Mouse (Mus musculus): ENCODE measurements around the gene Rnf130. TPM values are rescaled to one million over a fixed set of nuclear protein-coding genes. Genes with fewer than 3 reads are reported as not detected.

The Rnf130 gene
- polyA plus RNA-seq, 1 experiment: 60.1 TPM

DNA sequence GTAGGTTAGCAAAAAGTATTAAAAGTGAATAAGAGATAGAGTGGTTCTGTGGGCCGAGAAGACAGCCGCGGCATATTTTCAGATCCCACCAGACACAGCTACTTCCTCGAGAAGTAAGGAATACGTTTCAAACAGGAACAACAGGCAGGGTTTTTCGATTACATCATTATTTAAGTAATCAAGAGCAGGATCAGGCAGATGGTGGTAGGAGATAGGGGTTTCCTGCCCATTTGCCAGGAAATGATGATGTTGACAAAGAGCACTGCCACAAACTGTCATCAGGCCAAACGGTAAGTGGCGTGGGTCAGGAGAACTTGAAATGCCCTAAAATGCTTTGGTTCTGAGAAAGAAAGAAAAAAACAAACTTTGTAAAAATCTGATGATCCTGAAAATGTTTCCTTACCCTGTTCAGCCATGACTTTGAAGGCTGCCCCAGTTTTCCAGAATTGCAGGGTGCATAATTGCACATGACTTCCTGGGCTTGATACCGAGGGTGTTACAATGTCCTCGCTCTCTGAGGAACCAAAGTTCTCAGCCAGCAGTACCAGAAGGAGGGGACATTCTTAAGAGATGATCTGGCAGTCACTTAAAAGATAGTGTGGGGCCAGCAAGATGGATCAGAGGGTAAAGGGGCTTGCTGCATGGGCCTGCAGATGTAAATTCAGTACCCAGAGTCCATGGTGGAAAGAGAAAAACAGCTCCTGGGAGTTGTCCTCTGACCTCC, 109.2 kb downstream of the Rnf130 start:
- Histone ChIP-seq H3K27me3 (replicated peaks; ENCODE audit: control insufficient read depth, insufficient read depth, low read length) (no peaks in the 10 kb centered on the region), H3K27ac (ENCODE audit: insufficient read depth, low read depth, low read length) (no peak overlapping the region), H3K4me1 (ENCODE audit: control insufficient read depth, insufficient read depth, low read length) (0 out of 2 replicates have a peak, but pooled peaks cover 6% of the 10 kb centered on the region), H3K4me3 (ENCODE audit: insufficient read depth, low read depth, low read length) (no peak overlapping the region), H3K36me3 (ENCODE audit: control insufficient read depth, insufficient read depth, low read length) (no peaks in the 10 kb centered on the region)
- peak; percentile 30 for DNase-seq
- TF ChIP-seq CTCF (conservative IDR thresholded peaks at IDR 0.05; ENCODE audit: insufficient read depth, insufficient read length, low read depth, low read length) (no peak), POLR2A (IDR thresholded peaks at IDR 0.05; ENCODE audit: low read depth, low read length) (no peak)
- 61% methylated on average over 10 of the region's 10 CpGs for WGBS

DNA sequence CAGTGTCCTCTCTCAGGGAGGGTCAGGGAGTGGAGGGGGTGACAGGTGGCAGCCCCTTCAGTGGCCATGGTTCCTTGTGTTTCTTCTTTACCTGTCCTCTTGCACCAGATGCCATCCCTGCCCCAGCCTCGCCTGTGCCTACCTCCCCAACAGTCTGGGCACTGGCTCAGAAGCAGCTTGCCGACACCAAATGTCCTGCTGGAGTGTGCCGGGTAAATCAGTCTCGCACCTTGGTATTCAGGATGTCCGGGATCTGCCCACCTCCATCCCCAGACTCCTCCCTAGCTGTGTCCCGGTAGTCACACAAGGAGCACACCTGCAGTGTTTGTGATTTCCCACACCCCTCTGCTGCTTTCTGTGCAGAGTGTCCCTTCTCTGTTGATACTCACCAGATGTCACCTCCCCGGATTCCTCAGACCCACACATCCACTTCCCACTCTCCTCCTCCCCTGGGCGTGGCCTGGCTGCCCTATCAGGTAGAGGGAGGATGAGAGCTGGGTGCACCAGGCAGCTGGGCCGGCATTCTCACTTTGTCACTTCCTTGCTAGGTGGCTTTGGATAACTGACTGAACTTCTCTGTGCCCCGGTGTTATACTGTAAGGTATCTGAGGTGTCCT, 113.2 kb downstream of the Rnf130 start:
- Histone ChIP-seq H3K27ac (ENCODE audit: insufficient read depth, low read depth, low read length) (no peak overlapping the region), H3K4me1 (ENCODE audit: control insufficient read depth, insufficient read depth, low read length) (no peaks in the 10 kb centered on the region), H3K27me3 (replicated peaks; ENCODE audit: control insufficient read depth, insufficient read depth, low read length) (no peaks in the 10 kb centered on the region), H3K4me3 (ENCODE audit: insufficient read depth, low read depth, low read length) (peak overlapping the region; percentile 26; the same call in 1 of the 2 replicates), H3K36me3 (ENCODE audit: control insufficient read depth, insufficient read depth, low read length) (no peaks in the 10 kb centered on the region; the same call in 1 of the 2 replicates)
- TF ChIP-seq CTCF (conservative IDR thresholded peaks at IDR 0.05; ENCODE audit: insufficient read depth, insufficient read length, low read depth, low read length): no peak
- TF ChIP-seq POLR2A (IDR thresholded peaks at IDR 0.05; ENCODE audit: low read depth, low read length): no peak
- WGBS: 57% methylated on average over 10 of the region's 10 CpGs
- DNase-seq: peak; percentile 52

- TF ChIP-seq POLR2A (IDR thresholded peaks at IDR 0.05; ENCODE audit: low read depth, low read length) (no peak), CTCF (conservative IDR thresholded peaks at IDR 0.05; ENCODE audit: insufficient read depth, insufficient read length, low read depth, low read length) (no peak)
- Histone ChIP-seq H3K27me3 (replicated peaks; ENCODE audit: control insufficient read depth, insufficient read depth, low read length) (no peaks in the 10 kb centered on the region), H3K4me3 (ENCODE audit: insufficient read depth, low read depth, low read length) (peak overlapping the region; percentile 61), H3K27ac (ENCODE audit: insufficient read depth, low read depth, low read length) (peak overlapping the region; percentile 91), H3K36me3 (ENCODE audit: control insufficient read depth, insufficient read depth, low read length) (no peaks in the 10 kb centered on the region; the same call in 1 of the 2 replicates), H3K4me1 (ENCODE audit: control insufficient read depth, insufficient read depth, low read length) (no peaks in the 10 kb centered on the region)
- peak; percentile 90 for DNase-seq
- 42% methylated on average over 7 of the region's 7 CpGs for WGBS
Observed at GRCm38 (mm10) chr11:50139571-50139970, 114.4 kb downstream of the Rnf130 start.

GRCm38 (mm10) chr11:50145529-50145928, 120.4 kb downstream of the Rnf130 start:
- H3K4me3 ChIP-seq (ENCODE audit: insufficient read depth, low read depth, low read length): no peak overlapping the region
- no peak overlapping the region for H3K27ac ChIP-seq (ENCODE audit: insufficient read depth, low read depth, low read length)
- TF ChIP-seq POLR2A (IDR thresholded peaks at IDR 0.05; ENCODE audit: low read depth, low read length): no peak
- TF ChIP-seq CTCF (conservative IDR thresholded peaks at IDR 0.05; ENCODE audit: insufficient read depth, insufficient read length, low read depth, low read length): no peak
- WGBS: 88% methylated on average over 3 of the region's 3 CpGs
- no peak for DNase-seq
- no peaks in the 10 kb centered on the region for H3K4me1 ChIP-seq (ENCODE audit: control insufficient read depth, insufficient read depth, low read length)
- H3K36me3 ChIP-seq (ENCODE audit: control insufficient read depth, insufficient read depth, low read length): peaks cover 2% of the 10 kb centered on the region
- no peaks in the 10 kb centered on the region for H3K27me3 ChIP-seq (replicated peaks; ENCODE audit: control insufficient read depth, insufficient read depth, low read length)

DNA sequence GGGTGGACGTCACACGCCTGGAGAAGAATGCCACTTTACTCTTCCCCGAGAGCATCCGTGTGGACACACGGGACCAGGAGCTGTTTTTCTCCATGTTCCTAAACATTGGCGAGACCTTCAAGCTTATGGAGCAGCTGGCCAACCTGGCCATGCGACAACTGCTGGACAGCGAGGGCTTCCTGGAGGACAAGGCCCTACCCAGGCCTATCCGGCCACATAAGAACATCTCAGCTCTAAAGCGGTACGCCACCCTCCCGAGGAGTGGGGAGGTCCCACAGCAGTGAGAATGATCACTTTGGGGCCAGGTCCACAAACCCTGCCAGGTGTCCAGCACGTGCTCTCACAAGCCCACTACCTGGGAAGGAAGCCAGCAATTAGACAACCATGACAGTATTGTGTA, 121.0 kb downstream of the Rnf130 start:
- H3K4me3 ChIP-seq (ENCODE audit: insufficient read depth, low read depth, low read length): no peak overlapping the region
- no peak overlapping the region for H3K27ac ChIP-seq (ENCODE audit: insufficient read depth, low read depth, low read length)
- H3K36me3 ChIP-seq (ENCODE audit: control insufficient read depth, insufficient read depth, low read length): peaks cover 2% of the 10 kb centered on the region
- H3K27me3 ChIP-seq (replicated peaks; ENCODE audit: control insufficient read depth, insufficient read depth, low read length): no peaks in the 10 kb centered on the region
- 96% methylated on average over 13 of the region's 13 CpGs for WGBS
- H3K4me1 ChIP-seq (ENCODE audit: control insufficient read depth, insufficient read depth, low read length): no peaks in the 10 kb centered on the region
- no peak for TF ChIP-seq POLR2A (IDR thresholded peaks at IDR 0.05; ENCODE audit: low read depth, low read length)
- TF ChIP-seq CTCF (conservative IDR thresholded peaks at IDR 0.05; ENCODE audit: insufficient read depth, insufficient read length, low read depth, low read length): no peak
- DNase-seq: no peak

- Histone ChIP-seq H3K36me3 (ENCODE audit: control insufficient read depth, insufficient read depth, low read length) (peaks cover 4% of the 10 kb centered on the region), H3K4me1 (ENCODE audit: control insufficient read depth, insufficient read depth, low read length) (no peaks in the 10 kb centered on the region), H3K27ac (ENCODE audit: insufficient read depth, low read depth, low read length) (no peak overlapping the region), H3K27me3 (replicated peaks; ENCODE audit: control insufficient read depth, insufficient read depth, low read length) (no peaks in the 10 kb centered on the region), H3K4me3 (ENCODE audit: insufficient read depth, low read depth, low read length) (no peak overlapping the region)
- WGBS: 77% methylated on average over 9 of the region's 9 CpGs
- no peak for TF ChIP-seq CTCF (conservative IDR thresholded peaks at IDR 0.05; ENCODE audit: insufficient read depth, insufficient read length, low read depth, low read length)
- no peak for TF ChIP-seq POLR2A (IDR thresholded peaks at IDR 0.05; ENCODE audit: low read depth, low read length)
- DNase-seq: no peak
Observed at GRCm38 (mm10) chr11:50147267-50147957, 122.3 kb downstream of the Rnf130 start.

Measured in kidney, adult 2 months (tissue).